Mouse (Mus musculus) E14TG2a.4 (cell line): ENCODE measurements around the gene Cryba4.

Experiments used
- CTCF ChIP-seq: conservative IDR thresholded peaks from 2 replicates; pipeline ENCODE4 v1.5.1; 2014; ENCODE audit warnings: low read length
- NANOG ChIP-seq: IDR thresholded peaks from 2 replicates; pipeline ENCODE4 v1.6.1; 2014; ENCODE audit warnings: borderline replicate concordance, low read length, mixed read lengths
- POU5F1 ChIP-seq: IDR thresholded peaks from 2 replicates; pipeline ENCODE4 v1.6.1; 2014; ENCODE audit warnings: low read length, borderline replicate concordance

DNA sequence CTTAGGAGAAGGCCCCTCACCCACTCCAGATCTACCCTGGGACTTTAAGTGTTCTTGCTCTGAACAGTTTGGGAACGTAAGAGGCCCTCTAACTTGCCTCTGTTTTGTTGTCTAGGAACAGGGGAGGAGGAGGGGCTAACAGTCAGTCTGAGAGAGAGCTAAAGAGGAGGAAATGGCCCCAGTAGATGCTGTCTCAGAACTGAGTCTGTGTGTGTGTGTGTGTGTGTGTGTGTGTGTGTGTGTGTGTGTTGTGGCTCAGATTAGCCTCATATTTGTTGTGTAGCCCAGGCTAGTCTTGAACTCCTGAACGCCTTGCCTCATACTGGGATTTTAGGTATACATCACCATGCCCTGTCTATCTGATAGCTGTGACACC, 34.3 kb upstream of the Cryba4 start:
- TF ChIP-seq CTCF (no peak), NANOG (no peak), POU5F1 (no peak)
